Mouse (Mus musculus) left cerebral cortex, adult 8-10 months (tissue): Measurements from ENCODE around the gene Ect2. TPM values are rescaled to one million over a fixed set of nuclear protein-coding genes. Genes with fewer than 3 reads are reported as not detected.

ENCODE experiments used
- DNase-seq, 2 experiments: peaks; one replicate each; pipeline ENCODE4 v3.0.0; 2022; ENCODE audit warnings: low spot score in 2 of 2
- total RNA-seq, 4 experiments: library from RNA; stranded (reverse); gene quantifications; 2 replicates each; pipeline ENCODE4 v1.2.4; 2022

Gene Ect2
- total RNA-seq = under 1 TPM; 0.50 to 0.99 (median 0.62) TPM

DNA sequence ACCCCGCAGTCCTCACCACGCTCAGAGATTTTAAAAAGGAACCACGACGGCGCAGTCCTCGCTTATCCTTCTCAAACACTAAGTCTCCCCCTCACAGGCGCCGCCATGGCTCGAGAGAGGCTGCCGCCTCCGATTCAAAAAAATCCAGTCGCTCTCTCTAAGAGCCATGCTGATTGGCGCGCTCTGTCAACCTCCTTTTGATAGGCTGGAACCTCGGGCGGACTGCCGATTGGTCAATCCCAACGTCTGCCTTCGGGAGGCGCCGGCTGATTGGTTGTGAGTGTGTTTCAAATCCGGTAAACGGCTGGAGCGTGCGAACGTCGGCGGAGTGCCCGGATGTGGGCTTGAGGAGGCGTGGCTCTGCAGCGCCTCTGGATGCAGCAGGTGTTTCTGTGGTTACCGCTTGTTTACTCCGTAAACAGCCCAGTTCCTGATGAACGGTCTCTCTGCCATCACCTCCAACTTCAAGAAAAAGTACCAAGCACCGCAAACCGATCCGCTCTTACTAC, at the start of gene Ect2:
Ect2 (minus strand) TSS at position 178 of the 509 bp plus-strand sequence.
- DNase-seq = peak; percentile 99

DNA sequence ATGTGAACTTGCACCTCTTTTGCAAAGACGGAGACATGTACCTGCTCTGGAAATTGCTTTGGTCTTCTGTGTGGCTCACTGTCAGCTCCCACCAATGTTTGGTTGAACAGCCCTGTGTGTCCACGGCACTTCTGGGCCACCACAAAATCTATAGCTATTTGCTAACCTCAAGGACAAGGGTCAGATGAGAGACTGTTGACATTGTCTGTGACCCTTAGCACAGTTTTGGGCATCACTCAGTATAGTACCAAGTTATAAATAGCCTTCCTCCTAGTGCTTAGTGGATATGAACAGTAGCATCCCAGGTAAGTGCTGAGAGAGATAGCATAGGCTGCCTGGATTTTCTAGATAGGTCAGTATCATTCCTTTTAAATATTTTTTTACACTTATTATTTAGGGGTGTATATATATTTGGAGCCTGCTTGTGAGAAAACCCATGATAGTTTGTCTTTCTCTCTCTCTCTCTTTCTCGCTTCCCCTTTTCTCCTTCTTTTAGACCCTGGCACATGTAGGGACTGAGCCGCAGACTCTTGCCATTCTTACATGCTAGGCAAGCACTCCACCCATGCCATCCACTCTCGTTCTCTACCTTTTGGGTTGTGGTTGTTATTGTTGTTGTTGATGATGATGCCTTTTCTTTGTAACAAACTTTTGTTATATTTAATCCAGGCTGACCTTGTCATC, 48.2 kb upstream of the Ect2 start:
- no peak for DNase-seq

DNA sequence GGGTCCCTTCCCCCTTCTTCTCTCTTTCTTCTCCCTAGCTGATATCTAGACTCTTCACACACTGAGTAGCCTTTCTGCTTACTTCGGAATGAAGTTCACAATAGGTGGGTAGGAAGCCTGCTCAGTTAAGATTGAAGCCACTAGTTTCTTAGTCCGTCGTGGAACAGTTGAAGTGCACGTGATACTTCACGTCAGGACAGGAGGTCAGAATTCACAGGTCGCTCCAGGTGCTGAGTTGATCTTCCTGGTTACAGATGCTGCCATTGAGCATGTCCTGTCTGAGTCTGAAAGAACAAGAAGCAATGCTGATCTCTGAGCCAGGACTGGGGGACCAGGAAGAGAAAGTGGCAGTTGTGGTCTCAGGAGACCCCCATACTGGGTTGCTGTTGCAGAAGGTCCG, 45.4 kb upstream of the Ect2 start:
- no peak for DNase-seq

DNA sequence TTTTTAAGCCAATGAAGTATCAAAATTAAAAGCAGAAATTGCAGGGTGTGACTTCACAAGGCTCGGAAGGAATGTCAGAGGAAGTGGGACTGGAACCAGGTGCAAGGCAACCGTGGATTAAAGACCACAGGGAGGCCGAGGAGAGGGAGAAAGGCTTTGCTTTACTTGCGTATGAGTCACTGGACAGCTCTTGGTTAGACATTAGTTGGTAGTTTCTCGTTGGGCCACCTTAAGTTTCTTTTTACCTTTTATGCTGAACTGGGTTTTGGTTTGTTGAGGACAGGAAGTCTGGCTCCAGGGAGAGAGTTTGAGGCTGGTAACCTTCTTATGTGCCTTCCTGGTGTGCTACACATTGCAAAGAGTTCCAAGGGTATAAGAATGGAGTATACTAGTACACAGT, 44.1 kb upstream of the Ect2 start:
- no peak for DNase-seq

DNA sequence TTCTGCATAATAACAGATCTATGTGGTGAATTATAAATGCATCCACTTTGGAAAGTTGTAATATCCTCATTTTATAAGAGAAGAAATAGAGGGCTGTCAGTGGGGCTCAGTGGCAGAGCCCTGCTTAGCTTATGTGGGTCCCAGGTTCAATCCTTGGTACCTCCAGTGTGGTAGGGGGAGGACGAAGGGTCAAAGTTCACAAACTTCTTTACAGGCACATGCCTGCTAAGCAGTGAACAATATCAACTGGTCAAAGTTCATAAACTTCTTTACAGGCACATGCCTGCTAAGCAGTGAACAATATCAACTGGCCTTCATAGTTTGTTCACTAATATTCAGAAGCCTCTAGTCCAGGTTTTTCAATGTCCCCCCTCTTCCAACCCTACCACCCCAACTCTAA, 42.9 kb upstream of the Ect2 start:
- DNase-seq = no peak

DNA sequence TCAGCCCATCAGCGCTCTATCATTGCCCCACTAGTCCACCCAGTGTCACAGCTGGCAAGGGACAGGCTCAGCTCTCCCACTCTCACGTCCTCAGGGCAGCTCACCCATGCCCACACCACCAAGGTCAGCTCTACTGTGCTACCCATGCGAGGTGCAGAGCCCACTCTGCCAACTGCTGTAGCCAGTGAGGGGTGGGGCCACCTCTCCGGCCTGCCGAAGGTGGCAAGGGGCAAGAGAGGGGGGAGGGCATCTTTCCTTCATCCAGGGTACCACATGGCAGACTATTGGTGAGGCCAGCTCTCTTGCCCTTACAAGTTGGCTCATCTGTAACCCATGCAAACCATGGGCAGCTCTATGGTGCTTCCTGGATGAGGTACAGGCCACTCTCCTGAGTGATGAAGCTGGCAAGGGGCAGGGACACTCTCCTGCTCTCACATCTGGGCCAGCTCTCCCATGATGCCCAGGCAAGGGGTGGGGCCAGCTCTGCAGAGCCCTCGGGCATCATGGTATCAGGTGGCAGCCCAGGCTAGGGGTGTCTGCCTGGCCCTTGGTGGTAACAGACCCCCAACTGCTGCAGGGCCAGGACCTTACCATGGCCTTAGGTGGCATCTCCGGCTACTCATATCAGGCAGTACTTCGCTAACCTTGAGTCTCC, 42.0 kb upstream of the Ect2 start:
- no peak for DNase-seq

DNA sequence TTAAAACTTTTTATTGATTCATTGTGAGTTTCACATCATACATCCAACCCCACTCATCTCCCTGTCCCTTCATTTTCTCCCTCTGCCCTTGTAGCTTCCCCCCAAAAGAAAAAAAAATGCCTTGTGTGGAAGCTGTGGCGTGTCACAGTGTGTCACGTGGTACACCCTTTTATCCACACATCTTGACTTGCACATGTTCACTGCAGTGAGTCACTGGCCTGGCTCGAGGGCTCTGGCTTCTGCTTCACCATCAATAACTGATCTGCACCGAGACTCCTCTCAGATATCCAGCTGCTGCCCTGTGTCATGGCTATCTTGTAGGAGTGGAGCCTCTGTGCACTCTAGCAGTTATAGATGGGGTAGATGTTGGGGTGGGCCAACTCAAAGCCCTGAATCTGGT, 41.5 kb upstream of the Ect2 start:
- no peak for DNase-seq

DNA sequence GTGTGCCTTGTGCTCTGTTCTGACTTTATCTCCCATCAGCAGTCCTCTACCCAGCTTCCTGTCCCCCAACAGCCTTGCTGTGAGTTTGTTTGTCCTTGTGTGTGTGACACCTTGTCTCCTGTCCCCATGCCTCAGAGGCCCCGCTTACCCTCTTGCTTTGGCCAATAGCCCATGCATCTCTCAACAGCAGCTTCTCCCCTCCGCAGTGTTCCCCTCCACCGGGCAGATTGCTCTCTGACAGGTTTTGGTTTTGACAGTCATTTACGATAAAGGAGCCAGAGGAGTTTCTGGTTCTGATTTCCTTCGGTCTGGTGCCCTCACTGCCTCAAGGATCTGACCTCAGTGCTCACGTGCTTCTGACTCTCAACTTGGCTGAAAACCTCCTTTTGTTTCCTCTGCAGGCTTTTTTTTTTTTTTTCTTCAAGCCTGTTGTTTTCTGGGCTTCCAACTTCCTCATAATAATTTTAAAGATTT, 40.2 kb upstream of the Ect2 start:
- DNase-seq = no peak

DNA sequence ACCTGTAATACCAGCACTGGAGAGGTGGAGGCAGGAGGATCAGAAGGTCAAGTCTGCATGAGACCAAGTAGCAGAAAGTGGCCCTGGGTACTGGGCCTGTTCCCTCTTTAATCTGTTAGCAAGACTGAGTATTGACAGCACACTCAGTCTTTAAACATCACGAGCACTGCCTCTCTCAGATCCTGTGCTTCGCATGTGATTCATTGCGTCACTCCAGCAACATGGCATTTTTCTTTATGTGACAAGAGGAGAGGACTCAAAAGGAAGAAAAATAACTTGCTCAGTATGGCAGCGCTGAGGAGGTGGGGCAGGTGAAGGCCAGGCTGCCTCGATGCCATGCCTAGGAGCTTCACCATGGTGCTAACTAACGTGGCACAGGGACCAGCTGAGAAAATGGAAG, 38.2 kb upstream of the Ect2 start:
- DNase-seq = no peak

DNA sequence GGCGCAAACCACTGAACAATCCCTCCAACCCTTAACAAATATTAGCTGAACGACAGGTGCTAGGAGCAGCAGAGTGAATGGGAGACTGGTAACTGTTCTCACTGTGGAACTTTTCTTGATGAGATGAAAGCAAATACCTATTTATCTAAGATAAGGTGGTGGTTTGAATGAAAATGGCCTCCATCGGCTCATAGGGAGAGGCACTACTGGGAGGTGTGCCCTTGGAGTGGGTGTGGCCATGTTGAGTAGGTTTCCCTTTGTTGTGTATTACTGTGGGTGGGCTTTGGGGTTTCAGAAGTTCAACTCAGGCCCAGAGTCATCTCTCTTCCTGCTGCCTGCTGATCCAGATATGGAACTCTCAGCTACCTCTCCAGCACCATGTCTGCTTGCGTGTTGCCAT, 37.2 kb upstream of the Ect2 start:
- DNase-seq = no peak

DNA sequence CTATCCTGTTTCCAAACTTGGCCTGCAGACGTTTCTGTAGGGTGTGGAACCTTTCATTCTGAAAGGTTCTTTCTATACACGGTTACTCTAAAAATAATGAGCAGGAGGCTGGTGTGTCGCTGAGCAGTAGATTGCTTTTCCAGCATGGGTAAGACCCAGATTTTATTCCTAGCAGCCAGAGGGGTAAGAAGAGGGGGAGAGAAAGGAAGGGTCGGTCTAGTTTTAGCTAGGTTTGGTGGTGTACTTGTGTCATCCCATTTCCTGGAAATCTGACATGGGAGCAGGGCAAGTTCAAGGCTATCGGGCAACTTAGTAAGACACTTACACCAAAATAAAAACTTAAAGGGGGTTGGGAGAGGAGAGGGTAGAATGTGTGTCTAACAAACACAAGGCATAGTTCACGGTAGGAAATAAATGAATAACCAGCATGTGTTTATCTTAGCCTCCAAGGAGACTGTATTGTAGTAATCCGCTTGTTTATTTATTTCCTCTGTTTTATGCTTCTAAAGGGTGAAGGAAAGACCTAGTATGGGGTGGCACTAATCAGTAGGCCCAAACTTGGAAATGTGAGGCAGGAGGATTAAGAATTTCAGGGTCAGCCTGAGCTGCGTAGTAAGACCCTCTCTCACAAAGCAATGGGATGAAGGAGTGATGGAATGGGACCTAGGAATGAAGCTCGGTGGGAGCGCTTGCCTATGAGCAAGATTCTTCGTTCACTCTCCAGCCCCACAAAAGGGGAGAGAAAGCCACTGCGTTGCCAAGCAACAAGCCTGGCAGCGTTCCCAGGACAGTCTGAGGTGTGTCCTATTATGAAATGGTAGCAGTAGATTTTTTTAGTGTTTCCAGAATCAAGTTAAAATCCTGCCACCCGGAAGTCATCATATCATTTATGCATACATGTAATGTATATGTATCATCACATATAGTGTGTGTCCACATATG, 35.9 kb upstream of the Ect2 start:
- DNase-seq = peak; percentile 64 to 81

DNA sequence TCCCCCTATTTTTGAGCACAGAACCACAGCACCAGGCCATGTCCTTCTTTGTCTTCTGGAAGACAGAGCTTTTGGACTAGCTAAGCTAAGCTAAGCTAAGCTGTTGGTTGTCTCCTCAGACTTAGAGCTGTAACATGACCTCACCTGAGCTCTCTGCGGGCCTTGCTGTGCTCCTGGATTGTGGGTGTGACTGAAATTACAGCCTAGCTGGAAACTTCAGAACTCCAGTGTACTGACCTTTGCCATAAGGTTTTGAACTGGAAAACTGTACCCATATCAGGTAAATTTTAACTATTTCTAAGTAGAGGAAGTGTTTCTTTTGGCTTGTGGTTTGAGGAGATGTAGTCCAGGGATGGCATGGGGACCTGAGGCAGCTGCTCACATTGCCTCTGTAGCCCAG, 34.7 kb upstream of the Ect2 start:
- no peak for DNase-seq

DNA sequence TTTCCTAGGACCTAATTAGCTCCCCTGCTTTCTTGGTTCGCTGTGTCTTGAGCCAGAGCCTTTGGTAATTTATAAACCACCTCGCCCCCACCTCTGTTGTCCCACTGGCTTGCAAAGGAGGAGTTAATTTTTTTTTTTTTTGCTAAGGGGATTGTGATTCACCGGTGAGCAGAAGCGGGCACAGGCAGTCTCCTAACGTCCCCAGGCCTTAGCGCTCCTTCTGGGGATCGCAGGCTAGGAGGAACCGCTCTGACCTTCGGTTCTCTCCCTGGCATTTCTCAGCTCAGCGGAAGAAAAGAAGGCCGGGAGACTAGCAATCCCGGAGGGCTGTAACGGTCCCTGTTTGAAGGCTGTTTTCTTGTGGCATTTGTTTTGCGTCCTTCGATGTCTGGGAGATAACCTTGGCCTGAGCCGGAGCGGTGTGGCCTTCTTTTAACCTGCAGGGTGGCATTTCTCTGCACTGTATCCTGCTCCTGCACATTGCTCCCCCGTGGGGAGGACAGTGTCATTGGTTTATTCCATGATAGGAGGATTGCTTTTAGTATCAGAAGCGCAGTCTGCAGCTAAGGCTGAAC, 30.0 kb upstream of the Ect2 start:
- peak in 1 of 2 experiments; percentile 32 for DNase-seq

DNA sequence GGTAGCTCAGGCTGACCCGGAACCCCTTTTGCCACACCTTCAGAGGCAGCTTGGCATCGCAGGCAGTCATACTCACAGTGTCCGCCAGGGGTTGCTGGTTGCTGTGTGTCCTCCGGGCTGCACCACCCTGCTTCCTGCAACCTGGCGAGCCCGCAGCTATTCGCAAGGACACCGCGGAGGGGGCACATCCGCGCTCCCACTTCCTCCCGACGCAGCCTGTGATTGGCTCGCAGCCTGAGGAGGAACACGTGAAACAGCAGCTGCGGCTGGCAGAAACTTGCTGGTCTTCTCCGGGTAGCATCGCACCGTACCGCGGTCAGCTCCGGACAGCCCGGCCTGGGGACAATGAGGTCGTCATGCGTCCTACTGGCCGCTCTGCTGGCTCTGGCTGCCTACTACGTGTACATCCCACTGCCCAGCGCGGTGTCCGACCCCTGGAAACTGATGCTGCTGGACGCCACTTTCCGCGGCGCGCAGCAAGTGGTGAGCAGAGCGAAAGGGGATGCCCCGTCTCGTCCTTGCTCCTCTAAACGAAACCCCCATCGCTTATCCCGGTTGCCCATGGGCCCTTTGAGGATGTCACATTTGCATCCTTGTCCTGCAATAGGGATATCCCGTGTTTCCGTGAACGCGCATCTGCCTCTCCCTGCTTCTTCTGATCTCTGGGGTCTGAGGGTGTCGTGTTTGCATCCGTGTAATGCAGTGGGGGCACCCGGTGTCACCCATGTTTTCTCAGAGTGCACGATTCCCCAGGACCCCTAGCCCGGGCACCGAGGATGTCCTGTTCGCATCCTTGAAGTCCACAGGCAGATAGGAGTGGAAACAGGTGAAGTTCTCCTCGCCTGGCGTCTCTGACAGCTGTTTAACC, 29.3 kb upstream of the Ect2 start, which contains the start of gene Nceh1:
Nceh1 (plus strand) TSS at position 233 of the 868 bp plus-strand sequence.
- peak; percentile 91 to 96 for DNase-seq

DNA sequence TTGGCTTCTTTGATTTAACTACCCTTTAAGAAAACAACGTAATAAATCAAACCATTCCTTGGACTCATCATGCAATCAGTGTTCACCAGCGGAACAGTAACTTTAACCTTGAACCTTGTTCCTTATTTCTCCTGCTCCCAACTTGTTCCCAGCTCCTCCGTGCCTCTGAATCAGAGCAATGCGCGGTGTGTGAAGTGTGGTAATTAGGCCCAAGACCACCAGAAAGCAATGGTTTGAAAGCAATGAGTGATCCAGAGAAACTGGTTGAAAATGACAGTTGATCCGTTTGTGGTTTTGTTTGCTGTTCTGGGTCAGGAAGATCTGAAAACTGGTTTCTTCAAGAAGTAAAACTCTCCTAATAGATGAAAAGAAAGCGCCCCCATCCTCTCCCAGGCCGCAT, 26.0 kb upstream of the Ect2 start:
- no peak for DNase-seq

DNA sequence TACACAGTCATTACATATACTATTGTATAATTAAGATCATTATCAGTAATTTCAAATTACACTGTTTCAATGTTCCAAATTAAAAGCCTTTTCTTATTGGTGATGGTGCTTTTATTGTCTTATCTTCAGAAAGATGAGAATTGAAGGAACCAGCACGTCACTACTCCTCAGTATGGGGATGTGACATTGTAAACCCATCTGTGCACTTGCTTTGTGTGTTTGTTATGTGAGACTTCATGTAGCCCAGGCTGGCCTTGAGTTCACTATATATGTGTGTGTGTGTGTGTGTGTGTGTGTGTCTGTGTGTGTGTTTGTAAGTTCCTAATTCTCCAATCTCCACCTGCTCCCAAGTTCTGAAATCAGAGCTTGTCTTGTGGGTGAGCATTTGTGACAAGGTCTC, 16.6 kb upstream of the Ect2 start:
- DNase-seq = no peak

DNA sequence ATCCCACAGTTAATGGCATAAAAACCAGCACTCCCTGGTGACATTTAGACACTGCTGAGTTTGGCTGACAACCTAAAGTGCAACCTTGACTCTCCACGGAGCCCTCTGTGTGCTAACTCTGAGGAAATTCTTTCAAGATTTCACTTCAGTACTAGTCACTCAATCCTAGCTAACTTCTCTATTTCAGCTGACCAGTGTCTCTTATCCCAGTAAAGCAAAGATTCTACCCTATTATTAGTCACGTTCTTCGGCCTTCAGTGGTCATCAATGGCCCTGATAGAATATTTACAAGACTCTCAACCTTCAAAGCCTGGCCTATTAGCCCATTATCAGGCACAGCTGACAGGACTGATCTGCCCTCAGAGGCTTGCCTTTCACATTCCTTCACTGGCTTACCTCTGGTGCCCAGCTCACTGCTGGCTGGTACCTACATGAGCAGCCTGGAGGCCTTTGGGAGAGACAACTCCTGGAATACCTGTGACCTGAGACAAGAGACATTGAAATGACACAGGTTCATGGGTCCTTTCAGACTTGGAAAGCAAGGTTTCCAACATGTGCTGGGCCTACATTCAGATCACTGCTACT, 11.9 kb upstream of the Ect2 start:
- no peak for DNase-seq

DNA sequence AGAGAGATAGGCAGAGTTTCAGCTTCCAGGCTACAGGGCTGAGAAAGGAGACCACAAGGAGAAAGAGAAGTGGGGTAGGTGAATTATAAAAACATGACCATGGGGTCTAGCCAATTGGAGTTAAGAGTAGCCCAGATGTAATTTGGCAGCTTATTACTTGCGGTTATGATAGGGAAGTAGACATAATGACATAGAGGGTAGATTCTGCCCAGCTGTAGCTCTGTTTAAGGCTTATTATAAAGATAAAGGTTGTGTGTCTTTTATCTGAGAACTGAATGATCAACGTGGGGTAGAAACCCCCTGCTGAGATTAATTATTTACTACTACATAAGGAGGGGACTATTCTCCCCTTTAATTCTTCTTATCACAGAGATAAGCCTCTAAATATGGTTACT, 8.7 kb upstream of the Ect2 start:
- DNase-seq = no peak

DNA sequence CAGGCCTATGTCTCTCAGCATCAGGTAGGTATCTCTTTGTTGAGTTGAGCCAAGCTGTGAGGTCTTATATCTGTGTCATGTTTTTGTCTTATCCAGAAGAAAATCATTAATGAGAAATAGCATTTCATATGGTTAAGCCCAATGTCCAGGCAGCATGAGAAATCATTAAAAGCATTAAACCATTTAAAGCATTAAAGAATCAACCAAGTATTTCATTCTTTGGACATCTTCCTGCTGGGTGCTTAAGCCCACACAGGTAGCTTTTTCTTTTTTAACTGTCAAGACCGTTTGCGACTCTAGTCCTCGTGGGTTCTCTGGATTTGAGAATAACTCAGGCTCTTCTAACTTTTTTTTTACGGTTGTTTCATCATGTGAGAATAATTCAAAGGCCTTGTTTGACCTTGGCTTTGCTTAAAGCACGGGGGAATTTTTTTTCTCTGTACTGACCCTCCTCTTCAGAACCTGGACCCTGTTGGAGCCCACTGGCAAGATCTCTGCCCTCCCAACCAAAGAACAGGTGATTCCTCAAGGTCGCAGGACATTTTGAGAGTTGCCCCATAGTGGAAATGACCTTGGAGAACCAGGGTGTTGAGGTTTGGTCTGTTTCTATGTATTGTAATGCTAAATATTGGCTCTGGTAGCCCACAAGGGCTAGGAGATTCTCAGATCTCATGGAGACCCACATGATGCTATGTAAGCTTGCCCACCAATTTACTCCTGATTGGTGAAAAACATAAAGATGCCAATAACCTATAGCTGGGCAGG, 8.1 kb upstream of the Ect2 start:
- no peak for DNase-seq
